Mouse (Mus musculus): ENCODE measurements around the gene Mtcl1. TPM values are rescaled to one million over a fixed set of nuclear protein-coding genes. Genes with fewer than 3 reads are reported as not detected.

The Mtcl1 gene
- polyA plus RNA-seq, 1 experiment from 2014 or later, result 60.4 TPM

DNA sequence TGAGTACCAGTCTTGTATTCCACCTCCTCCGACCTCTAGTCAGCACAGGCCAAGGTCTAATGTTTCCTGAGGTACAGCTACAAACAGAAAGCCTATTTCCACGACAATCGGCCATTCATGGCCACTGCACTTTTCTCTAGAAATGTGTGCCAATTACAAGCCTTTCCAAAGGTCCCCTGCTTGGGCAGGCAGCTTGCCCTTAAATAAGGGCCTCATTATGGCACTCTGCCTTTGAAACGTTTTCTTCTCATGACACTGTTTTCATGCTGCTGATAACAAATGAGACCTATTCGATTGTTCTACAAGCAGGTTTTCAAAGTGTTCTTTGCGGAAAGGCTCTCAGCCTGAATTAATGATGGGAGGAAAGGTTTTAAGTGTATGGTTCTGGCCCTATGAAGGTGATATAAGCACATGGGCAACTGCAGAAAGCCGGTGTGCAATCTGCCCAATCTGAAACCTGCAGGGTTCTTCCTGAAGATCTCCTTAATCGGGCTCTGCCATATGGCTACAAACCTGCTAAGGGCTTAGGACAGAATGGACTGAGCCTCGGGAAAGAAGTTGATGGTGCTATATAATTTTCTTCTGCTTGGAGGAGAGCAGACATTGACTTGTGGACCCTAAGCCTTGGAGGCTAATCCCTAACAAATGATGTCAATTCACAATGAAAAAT is 47.8 kb downstream of the Mtcl1 start:
- H3K4me3 ChIP-seq, result no peak overlapping the region
- peaks cover 50% of the 10 kb centered on the region for H3K4me1 ChIP-seq
- no peaks in the 10 kb centered on the region for H3K9me3 ChIP-seq (replicated peaks)
- no peaks in the 10 kb centered on the region for H3K36me3 ChIP-seq
- no peak for ATAC-seq (ENCODE audit: low FRiP score)
- H3K27me3 ChIP-seq, result no peaks in the 10 kb centered on the region
- no peak overlapping the region for H3K9ac ChIP-seq
- 28% methylated on average over 9 of the region's 9 CpGs for WGBS
- no peak overlapping the region for H3K4me2 ChIP-seq (replicated peaks)
- 0 out of 2 replicates have a peak overlapping the region, but pooled peaks have one; percentile 30 for H3K27ac ChIP-seq

DNA sequence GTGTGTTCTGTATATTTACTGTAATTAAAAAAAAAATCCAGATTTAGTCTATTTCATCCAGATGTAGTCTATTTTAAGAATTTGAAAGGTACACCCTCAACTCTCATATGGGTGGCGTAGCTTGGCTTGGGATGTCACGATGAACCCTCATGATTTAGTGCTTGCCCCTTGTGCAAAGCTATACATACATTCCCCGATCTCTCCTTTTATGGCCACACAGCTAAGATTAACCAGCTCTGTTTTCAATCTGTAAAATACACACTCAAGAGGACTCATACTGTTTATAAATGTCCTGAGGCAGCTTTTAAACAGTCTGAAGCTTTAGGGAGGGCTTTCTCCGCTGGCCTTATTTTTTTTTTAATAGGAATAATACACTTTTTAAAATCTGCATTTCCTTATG is 49.8 kb downstream of the Mtcl1 start:
- no peak for ATAC-seq (ENCODE audit: low FRiP score)
- no peak overlapping the region for H3K4me2 ChIP-seq (replicated peaks)
- H3K36me3 ChIP-seq, result 0 out of 2 replicates have a peak, but pooled peaks cover 4% of the 10 kb centered on the region
- H3K4me1 ChIP-seq, result peaks cover 35% of the 10 kb centered on the region
- H3K27ac ChIP-seq, result no peak overlapping the region
- no peak overlapping the region for H3K9ac ChIP-seq
- H3K9me3 ChIP-seq (replicated peaks), result no peaks in the 10 kb centered on the region
- 92% methylated on average over 4 of the region's 4 CpGs for WGBS
- H3K4me3 ChIP-seq, result no peak overlapping the region
- no peaks in the 10 kb centered on the region for H3K27me3 ChIP-seq

DNA sequence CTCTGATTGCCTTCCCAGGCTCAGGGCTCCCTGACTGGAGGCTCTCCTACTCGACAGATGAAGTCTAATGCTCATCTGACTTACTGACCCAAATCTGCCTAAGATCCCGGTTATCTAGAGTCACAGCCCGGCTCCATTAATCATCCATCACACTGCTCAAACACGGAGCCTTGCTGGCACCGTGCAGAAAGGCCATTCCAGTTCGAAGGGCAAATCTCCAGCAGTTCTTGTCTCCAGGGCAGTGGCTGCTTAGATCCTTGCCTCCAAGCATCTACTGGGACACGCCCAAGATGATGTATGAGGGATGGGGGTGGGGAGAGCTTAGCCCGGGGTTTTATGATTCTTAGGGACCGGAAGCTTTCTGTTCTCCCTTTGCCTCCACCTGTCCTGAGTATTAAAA is 55.0 kb downstream of the Mtcl1 start:
- ATAC-seq (ENCODE audit: low FRiP score), result no peak
- H3K27me3 ChIP-seq, result no peaks in the 10 kb centered on the region
- H3K4me2 ChIP-seq (replicated peaks), result no peak overlapping the region
- H3K4me1 ChIP-seq, result peaks cover 8% of the 10 kb centered on the region
- 0 out of 2 replicates have a peak, but pooled peaks cover 4% of the 10 kb centered on the region for H3K36me3 ChIP-seq
- no peak overlapping the region for H3K9ac ChIP-seq
- no peak overlapping the region for H3K4me3 ChIP-seq
- H3K9me3 ChIP-seq (replicated peaks), result no peaks in the 10 kb centered on the region
- WGBS, result 49% methylated on average over 9 of the region's 9 CpGs
- H3K27ac ChIP-seq, result no peak overlapping the region; the same call in 1 of the 2 replicates

DNA sequence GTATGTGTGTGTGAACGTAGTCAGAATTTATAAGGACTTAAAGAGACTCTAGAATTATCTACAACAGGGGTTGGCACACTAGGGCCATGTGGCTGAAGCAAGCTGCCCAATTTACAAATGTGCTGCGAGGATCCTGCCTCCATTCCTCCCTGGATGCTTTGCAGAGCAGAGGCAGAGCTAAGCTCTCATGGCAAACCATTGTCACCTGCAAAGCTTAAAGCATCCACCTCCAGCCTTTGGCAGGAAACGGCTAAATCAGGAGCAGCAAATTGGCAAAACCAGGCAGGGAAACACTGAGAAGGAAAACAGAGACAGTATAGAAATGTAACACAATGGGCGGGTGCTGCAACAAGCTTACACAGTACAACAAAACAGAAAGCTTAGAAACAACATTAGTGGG is 61.2 kb downstream of the Mtcl1 start:
- H3K36me3 ChIP-seq, result peaks cover 26% of the 10 kb centered on the region
- H3K4me2 ChIP-seq (replicated peaks), result no peak overlapping the region
- WGBS, result 84% methylated on average over 4 of the region's 4 CpGs
- ATAC-seq (ENCODE audit: low FRiP score), result no peak
- no peak overlapping the region for H3K27ac ChIP-seq
- H3K4me1 ChIP-seq, result peaks cover 3% of the 10 kb centered on the region; the same call in 1 of the 2 replicates
- no peaks in the 10 kb centered on the region for H3K9me3 ChIP-seq (replicated peaks)
- H3K9ac ChIP-seq, result no peak overlapping the region
- no peak overlapping the region for H3K4me3 ChIP-seq
- no peaks in the 10 kb centered on the region for H3K27me3 ChIP-seq

DNA sequence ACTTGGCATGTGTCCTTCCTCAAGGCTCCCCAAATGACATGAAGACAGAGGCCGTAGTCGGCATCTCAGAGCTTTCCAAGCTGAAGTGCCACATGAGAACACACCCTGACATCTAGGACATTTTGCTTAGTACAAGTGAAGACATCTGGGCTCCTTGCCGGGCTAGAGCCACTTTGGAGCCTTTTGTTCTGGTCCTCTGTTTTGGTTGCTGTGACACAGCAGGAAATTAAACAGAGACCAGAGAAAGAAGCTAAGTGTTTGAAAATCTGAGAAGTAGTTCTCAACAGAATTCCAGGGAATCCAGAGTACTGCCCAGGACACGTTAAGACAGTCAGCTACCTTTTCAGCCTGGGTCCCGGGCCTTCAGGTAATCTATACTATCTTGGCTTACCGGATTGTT is 68.2 kb downstream of the Mtcl1 start:
- Histone ChIP-seq H3K9ac (no peak overlapping the region), H3K4me2 (replicated peaks) (no peak overlapping the region), H3K27ac (no peak overlapping the region), H3K4me1 (peaks cover 3% of the 10 kb centered on the region; the same call in 1 of the 2 replicates), H3K27me3 (no peaks in the 10 kb centered on the region), H3K4me3 (no peak overlapping the region), H3K36me3 (peaks cover 56% of the 10 kb centered on the region), H3K9me3 (replicated peaks) (no peaks in the 10 kb centered on the region)
- no peak for ATAC-seq (ENCODE audit: low FRiP score)
- WGBS, result 77% methylated on average over 6 of the region's 6 CpGs

DNA sequence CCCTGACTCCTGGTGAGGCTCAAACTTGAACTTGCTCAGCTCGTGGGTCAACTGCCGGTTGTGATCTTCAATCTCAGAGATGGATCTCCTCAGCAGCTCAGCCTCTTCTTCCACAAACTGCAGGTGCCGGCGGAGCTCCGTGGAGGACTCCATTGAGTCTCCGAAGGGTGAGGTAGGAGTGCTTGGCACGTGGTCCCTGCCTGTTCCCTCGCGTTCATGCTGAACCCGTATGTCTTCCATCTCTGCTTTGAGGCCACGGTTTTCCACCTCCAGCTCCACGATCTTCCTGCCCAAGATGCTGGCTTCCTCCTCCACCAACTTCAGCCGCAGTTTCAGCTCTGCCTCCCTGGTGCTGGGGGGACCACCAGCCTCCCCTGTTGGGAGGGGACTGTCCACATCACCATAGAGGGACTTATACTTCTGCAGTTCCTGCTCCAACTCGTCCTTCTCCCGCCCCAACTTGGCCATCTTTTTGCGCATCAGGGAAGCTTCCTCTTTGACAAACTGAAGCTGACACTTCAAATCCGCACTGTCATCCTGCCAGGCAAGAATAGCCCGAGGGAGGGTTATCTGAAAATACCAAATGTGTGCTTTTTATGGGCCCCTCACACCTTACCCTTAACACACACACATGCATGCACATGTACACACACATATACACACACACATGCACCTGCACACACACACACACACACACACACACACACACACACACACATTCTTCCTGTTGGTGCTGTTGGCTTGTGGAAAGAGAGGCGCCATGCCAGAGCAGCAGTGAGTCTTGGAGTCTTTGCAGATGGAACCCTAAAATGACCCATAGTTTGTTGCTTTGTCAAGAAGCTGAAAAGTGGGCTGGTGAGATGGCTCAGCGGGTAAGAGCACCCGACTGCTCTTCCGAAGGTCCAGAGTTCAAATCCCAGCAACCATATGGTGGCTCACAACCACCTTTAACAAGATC is 69.4 kb downstream of the Mtcl1 start:
- ATAC-seq (ENCODE audit: low FRiP score), result no peak
- Histone ChIP-seq H3K27ac (no peak overlapping the region), H3K4me3 (no peak overlapping the region), H3K36me3 (peaks cover 60% of the 10 kb centered on the region), H3K9ac (no peak overlapping the region), H3K4me2 (replicated peaks) (no peak overlapping the region), H3K9me3 (replicated peaks) (no peaks in the 10 kb centered on the region), H3K4me1 (peaks cover 3% of the 10 kb centered on the region; the same call in 1 of the 2 replicates), H3K27me3 (no peaks in the 10 kb centered on the region)
- 93% methylated on average over 22 of the region's 22 CpGs for WGBS

DNA sequence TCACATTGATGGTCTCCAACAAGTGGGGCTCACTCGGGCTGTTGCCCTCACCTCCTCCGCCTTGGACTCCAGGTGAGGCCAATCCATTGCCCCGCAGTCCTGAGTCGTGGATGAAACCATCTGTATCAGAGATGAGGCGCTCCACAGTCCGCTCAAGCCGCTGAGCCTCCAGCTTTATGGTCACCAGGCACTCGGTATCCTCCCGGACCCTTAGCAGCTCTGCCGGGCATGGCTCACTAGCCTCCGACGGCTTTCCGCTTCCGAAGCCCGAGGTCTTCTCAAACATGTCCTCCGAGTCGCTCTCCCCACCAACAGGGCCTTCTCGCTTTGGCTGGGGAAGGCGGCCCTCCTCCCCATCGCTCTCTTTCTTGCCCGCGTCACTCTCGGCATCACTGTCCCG is 70.2 kb downstream of the Mtcl1 start:
- no peak for ATAC-seq (ENCODE audit: low FRiP score)
- H3K9me3 ChIP-seq (replicated peaks), result no peaks in the 10 kb centered on the region
- no peaks in the 10 kb centered on the region for H3K27me3 ChIP-seq
- H3K4me1 ChIP-seq, result peaks cover 3% of the 10 kb centered on the region; the same call in 1 of the 2 replicates
- H3K9ac ChIP-seq, result no peak overlapping the region
- WGBS, result 98% methylated on average over 24 of the region's 24 CpGs
- H3K4me2 ChIP-seq (replicated peaks), result no peak overlapping the region
- no peak overlapping the region for H3K27ac ChIP-seq
- H3K4me3 ChIP-seq, result no peak overlapping the region
- H3K36me3 ChIP-seq, result peaks cover 51% of the 10 kb centered on the region

DNA sequence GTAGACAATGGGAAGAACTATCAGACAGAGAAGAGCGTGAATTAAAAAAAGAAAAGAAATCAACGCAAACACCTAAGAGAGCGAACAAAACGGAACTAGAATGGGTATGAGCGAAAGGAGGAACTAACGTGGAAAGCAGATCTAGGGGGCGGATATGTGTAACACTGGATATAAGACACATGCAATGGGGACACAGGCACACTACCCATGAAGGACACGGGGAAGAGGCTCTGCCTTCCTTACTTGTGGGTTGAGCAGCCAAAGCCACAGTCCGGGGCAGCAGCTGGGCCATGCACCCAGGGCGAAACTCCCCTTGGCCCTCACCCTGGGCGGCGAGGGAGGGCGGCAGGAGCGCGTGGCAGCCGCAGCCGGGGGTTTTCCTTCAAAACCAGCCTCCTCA is 71.4 kb downstream of the Mtcl1 start:
- Histone ChIP-seq H3K36me3 (peaks cover 45% of the 10 kb centered on the region), H3K4me3 (no peak overlapping the region), H3K9ac (no peak overlapping the region), H3K9me3 (replicated peaks) (no peaks in the 10 kb centered on the region), H3K27ac (no peak overlapping the region), H3K27me3 (no peaks in the 10 kb centered on the region), H3K4me2 (replicated peaks) (no peak overlapping the region), H3K4me1 (peaks cover 3% of the 10 kb centered on the region; the same call in 1 of the 2 replicates)
- ATAC-seq (ENCODE audit: low FRiP score), result no peak
- WGBS, result 94% methylated on average over 17 of the region's 17 CpGs

DNA sequence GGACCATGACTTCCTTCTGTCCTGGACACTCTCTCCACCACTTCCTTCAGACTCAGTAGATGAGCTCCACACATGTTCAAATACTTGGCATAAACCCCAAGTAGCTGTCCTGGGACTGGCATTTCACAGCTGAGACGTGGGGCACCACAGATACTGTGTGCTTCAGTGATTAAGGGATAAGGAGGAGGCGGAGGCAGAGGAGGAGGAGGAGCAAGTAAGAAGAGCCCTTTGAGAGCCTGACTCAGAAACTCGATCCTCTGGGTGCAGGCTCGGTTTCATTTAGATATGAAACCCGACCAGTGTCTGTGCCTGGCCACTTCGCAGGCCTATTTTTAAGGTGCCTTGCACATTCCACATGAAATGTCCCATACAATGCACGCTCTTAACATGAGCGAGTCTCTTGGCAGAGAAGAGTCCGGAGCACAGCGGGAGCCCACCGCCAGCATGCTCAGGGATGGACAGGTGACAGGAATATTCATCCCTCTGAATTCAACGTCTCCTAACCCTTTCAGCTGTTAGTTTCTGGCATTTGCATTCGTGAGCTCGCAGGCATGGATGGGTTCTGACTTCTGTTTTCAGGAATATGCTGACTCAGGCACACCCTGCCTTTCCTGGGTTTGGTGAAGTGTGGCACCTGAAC is 74.8 kb downstream of the Mtcl1 start:
- H3K9ac ChIP-seq, result no peak overlapping the region
- H3K4me2 ChIP-seq (replicated peaks), result no peak overlapping the region
- H3K27ac ChIP-seq, result no peak overlapping the region
- H3K4me3 ChIP-seq, result no peak overlapping the region
- H3K36me3 ChIP-seq, result peaks cover 52% of the 10 kb centered on the region
- H3K9me3 ChIP-seq (replicated peaks), result no peaks in the 10 kb centered on the region
- ATAC-seq (ENCODE audit: low FRiP score), result no peak
- H3K4me1 ChIP-seq, result peaks cover 3% of the 10 kb centered on the region; the same call in 1 of the 2 replicates
- 64% methylated on average over 14 of the region's 14 CpGs for WGBS
- H3K27me3 ChIP-seq, result no peaks in the 10 kb centered on the region

DNA sequence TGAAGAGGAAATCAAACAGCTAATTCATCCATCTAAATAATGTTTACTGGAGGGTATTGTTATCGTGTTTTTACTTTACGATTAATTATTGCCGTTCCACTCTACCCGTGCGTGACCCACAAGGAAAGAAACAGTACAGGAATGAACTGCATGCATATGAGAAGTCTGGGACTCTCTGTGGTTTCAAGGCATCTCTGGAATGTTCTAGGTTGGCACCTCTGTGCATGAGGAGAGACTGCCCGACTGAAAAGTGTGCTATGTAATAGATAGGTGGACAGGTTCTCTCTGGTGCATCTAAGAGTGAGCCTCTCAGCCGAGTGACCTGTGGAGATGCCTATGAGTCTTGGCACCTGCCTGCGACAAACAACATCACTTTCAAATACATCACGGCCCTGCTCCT is 78.7 kb downstream of the Mtcl1 start:
- Histone ChIP-seq H3K4me1 (no peaks in the 10 kb centered on the region; the same call in 1 of the 2 replicates), H3K9ac (no peak overlapping the region), H3K9me3 (replicated peaks) (no peaks in the 10 kb centered on the region), H3K27me3 (no peaks in the 10 kb centered on the region), H3K36me3 (peaks cover 39% of the 10 kb centered on the region), H3K4me3 (no peak overlapping the region), H3K27ac (no peak overlapping the region), H3K4me2 (replicated peaks) (no peak overlapping the region)
- no peak for ATAC-seq (ENCODE audit: low FRiP score)
- WGBS, result 93% methylated on average over 9 of the region's 9 CpGs

DNA sequence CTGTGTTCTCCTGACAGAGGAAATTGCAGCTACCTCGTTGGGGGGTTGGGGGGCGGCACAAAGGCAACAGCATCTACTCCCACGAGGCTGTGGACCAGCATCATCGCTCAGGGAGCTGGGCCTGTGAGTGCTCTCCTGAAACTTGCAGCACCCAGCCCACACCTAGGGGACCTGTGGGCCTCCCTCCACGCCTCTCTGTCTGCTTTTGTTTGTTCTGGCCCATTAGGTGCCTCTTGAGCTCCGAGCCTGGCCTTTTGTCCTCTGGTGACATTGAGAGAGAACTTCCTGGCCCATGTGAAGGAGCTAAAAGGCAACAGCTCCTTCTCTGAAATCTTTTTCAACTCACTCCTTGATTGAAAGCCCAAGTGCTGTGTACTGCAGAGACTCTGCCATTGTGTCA is 79.8 kb downstream of the Mtcl1 start:
- Histone ChIP-seq H3K27ac (no peak overlapping the region), H3K27me3 (no peaks in the 10 kb centered on the region), H3K4me2 (replicated peaks) (no peak overlapping the region), H3K4me1 (no peaks in the 10 kb centered on the region; the same call in 1 of the 2 replicates), H3K36me3 (peaks cover 41% of the 10 kb centered on the region), H3K9me3 (replicated peaks) (no peaks in the 10 kb centered on the region), H3K4me3 (no peak overlapping the region), H3K9ac (no peak overlapping the region)
- ATAC-seq (ENCODE audit: low FRiP score), result no peak
- 65% methylated on average over 6 of the region's 6 CpGs for WGBS

DNA sequence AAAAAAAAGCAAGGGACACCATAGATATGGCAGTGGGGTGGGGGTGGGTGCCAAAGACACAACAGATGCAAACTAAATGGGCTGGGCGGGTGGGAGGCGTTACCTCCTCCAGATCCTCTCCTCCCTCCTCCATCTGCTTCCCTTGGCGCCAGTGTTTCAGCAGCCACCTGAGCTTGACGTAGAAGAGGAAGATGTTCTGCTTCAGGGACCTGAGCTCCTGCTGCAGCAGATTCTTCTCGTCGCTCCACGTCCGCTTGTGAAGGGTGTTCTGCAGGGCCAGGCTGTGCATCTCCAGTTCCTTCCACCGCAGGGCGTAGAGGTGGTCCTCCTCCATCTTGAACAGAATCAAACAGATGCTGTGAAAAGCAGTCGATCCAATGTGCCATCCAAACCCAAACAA is 81.4 kb downstream of the Mtcl1 start:
- 79% methylated on average over 11 of the region's 11 CpGs for WGBS
- Histone ChIP-seq H3K9me3 (replicated peaks) (no peaks in the 10 kb centered on the region), H3K4me2 (replicated peaks) (no peak overlapping the region), H3K27me3 (no peaks in the 10 kb centered on the region), H3K4me1 (no peaks in the 10 kb centered on the region), H3K27ac (no peak overlapping the region), H3K4me3 (no peak overlapping the region), H3K9ac (no peak overlapping the region), H3K36me3 (peaks cover 51% of the 10 kb centered on the region)
- ATAC-seq (ENCODE audit: low FRiP score), result no peak
